Mouse (Mus musculus): ENCODE results near the gene Hoxd1. TPM values are rescaled to one million over a fixed set of nuclear protein-coding genes. Genes with fewer than 3 reads are reported as not detected.

Hoxd1 gene
- total and polyA plus RNA-seq, 2 experiments: not detected

GRCm38 (mm10) chr2:74739476-74739800 is 23.3 kb upstream of the Hoxd1 start:
- DNase-seq (ENCODE audit: extremely low read depth, low read depth, low spot score): no peak
- H3K36me3 ChIP-seq (ENCODE audit: control insufficient read depth, insufficient read depth, low read length): no peaks in the 10 kb centered on the region
- H3K9ac ChIP-seq (ENCODE audit: low read depth, low read length): no peak overlapping the region
- 17% methylated on average over 2 of the region's 2 CpGs for WGBS
- TF ChIP-seq CTCF (IDR thresholded peaks at IDR 0.05; ENCODE audit: low read depth, low read length) (no peak), POLR2A (IDR thresholded peaks at IDR 0.05; ENCODE audit: extremely low read depth, insufficient read depth, low read length) (no peak)
- H3K27ac ChIP-seq (replicated peaks; ENCODE audit: insufficient read depth, low read depth, low read length): no peak overlapping the region
- no peak overlapping the region for H3K4me3 ChIP-seq (ENCODE audit: insufficient read depth, low read depth, low read length)
- H3K4me1 ChIP-seq (ENCODE audit: control insufficient read depth, insufficient read depth, low read length): no peaks in the 10 kb centered on the region
- H3K79me2 ChIP-seq (ENCODE audit: control insufficient read depth, insufficient read depth, low read length): no peaks in the 10 kb centered on the region
- peaks cover 47% of the 10 kb centered on the region for H3K27me3 ChIP-seq (ENCODE audit: control insufficient read depth, insufficient read depth, low read length)

- no peak overlapping the region for H3K4me3 ChIP-seq (ENCODE audit: insufficient read depth, low read depth, low read length)
- TF ChIP-seq POLR2A (IDR thresholded peaks at IDR 0.05; ENCODE audit: extremely low read depth, insufficient read depth, low read length): no peak
- TF ChIP-seq CTCF (IDR thresholded peaks at IDR 0.05; ENCODE audit: low read depth, low read length): no peak
- WGBS: 12% methylated on average over 14 of the region's 14 CpGs
- no peaks in the 10 kb centered on the region for H3K4me1 ChIP-seq (ENCODE audit: control insufficient read depth, insufficient read depth, low read length)
- DNase-seq (ENCODE audit: extremely low read depth, low read depth, low spot score): no peak
- H3K9ac ChIP-seq (ENCODE audit: low read depth, low read length): no peak overlapping the region
- H3K27ac ChIP-seq (replicated peaks; ENCODE audit: insufficient read depth, low read depth, low read length): no peak overlapping the region
- H3K36me3 ChIP-seq (ENCODE audit: control insufficient read depth, insufficient read depth, low read length): no peaks in the 10 kb centered on the region
- H3K27me3 ChIP-seq (ENCODE audit: control insufficient read depth, insufficient read depth, low read length): peaks cover 44% of the 10 kb centered on the region
- H3K79me2 ChIP-seq (ENCODE audit: control insufficient read depth, insufficient read depth, low read length): no peaks in the 10 kb centered on the region
Measured at GRCm38 (mm10) chr2:74739869-74740268, 22.9 kb upstream of the Hoxd1 start.

GRCm38 (mm10) chr2:74740311-74741091 is 22.3 kb upstream of the Hoxd1 start:
- Histone ChIP-seq H3K79me2 (ENCODE audit: control insufficient read depth, insufficient read depth, low read length) (no peaks in the 10 kb centered on the region), H3K27me3 (ENCODE audit: control insufficient read depth, insufficient read depth, low read length) (peaks cover 40% of the 10 kb centered on the region), H3K36me3 (ENCODE audit: control insufficient read depth, insufficient read depth, low read length) (no peaks in the 10 kb centered on the region), H3K9ac (ENCODE audit: low read depth, low read length) (no peak overlapping the region), H3K27ac (replicated peaks; ENCODE audit: insufficient read depth, low read depth, low read length) (no peak overlapping the region), H3K4me1 (ENCODE audit: control insufficient read depth, insufficient read depth, low read length) (no peaks in the 10 kb centered on the region), H3K4me3 (ENCODE audit: insufficient read depth, low read depth, low read length) (no peak overlapping the region)
- no peak for DNase-seq (ENCODE audit: extremely low read depth, low read depth, low spot score)
- WGBS: 4% methylated on average over 43 of the region's 43 CpGs
- no peak for TF ChIP-seq CTCF (IDR thresholded peaks at IDR 0.05; ENCODE audit: low read depth, low read length)
- TF ChIP-seq POLR2A (IDR thresholded peaks at IDR 0.05; ENCODE audit: extremely low read depth, insufficient read depth, low read length): no peak

GRCm38 (mm10) chr2:74741252-74741978 is 21.4 kb upstream of the Hoxd1 start:
- Histone ChIP-seq H3K36me3 (ENCODE audit: control insufficient read depth, insufficient read depth, low read length) (no peaks in the 10 kb centered on the region), H3K4me1 (ENCODE audit: control insufficient read depth, insufficient read depth, low read length) (no peaks in the 10 kb centered on the region), H3K4me3 (ENCODE audit: insufficient read depth, low read depth, low read length) (no peak overlapping the region), H3K9ac (ENCODE audit: low read depth, low read length) (no peak overlapping the region), H3K27me3 (ENCODE audit: control insufficient read depth, insufficient read depth, low read length) (peaks cover 41% of the 10 kb centered on the region), H3K79me2 (ENCODE audit: control insufficient read depth, insufficient read depth, low read length) (no peaks in the 10 kb centered on the region), H3K27ac (replicated peaks; ENCODE audit: insufficient read depth, low read depth, low read length) (no peak overlapping the region)
- WGBS: 38% methylated on average over 2 of the region's 3 CpGs
- DNase-seq (ENCODE audit: extremely low read depth, low read depth, low spot score): no peak
- TF ChIP-seq POLR2A (IDR thresholded peaks at IDR 0.05; ENCODE audit: extremely low read depth, insufficient read depth, low read length): no peak
- no peak for TF ChIP-seq CTCF (IDR thresholded peaks at IDR 0.05; ENCODE audit: low read depth, low read length)

GRCm38 (mm10) chr2:74741979-74742277 is 20.9 kb upstream of the Hoxd1 start:
- Histone ChIP-seq H3K4me3 (ENCODE audit: insufficient read depth, low read depth, low read length) (no peak overlapping the region), H3K36me3 (ENCODE audit: control insufficient read depth, insufficient read depth, low read length) (no peaks in the 10 kb centered on the region), H3K79me2 (ENCODE audit: control insufficient read depth, insufficient read depth, low read length) (no peaks in the 10 kb centered on the region), H3K4me1 (ENCODE audit: control insufficient read depth, insufficient read depth, low read length) (no peaks in the 10 kb centered on the region), H3K27ac (replicated peaks; ENCODE audit: insufficient read depth, low read depth, low read length) (no peak overlapping the region), H3K27me3 (ENCODE audit: control insufficient read depth, insufficient read depth, low read length) (peaks cover 42% of the 10 kb centered on the region), H3K9ac (ENCODE audit: low read depth, low read length) (no peak overlapping the region)
- TF ChIP-seq CTCF (IDR thresholded peaks at IDR 0.05; ENCODE audit: low read depth, low read length) (no peak), POLR2A (IDR thresholded peaks at IDR 0.05; ENCODE audit: extremely low read depth, insufficient read depth, low read length) (no peak)
- no peak for DNase-seq (ENCODE audit: extremely low read depth, low read depth, low spot score)
